Mouse (Mus musculus) forebrain, embryonic 16.5 days (tissue): ENCODE results near the gene Stx17. TPM values are rescaled to one million over a fixed set of nuclear protein-coding genes. Genes with fewer than 3 reads are reported as not detected.

Experiments
- ATAC-seq: fragments of 200-750 bp; cut with Nextera tagmentation; 2 replicates; pipeline ENCODE4 v1.8.0; 2017; ENCODE audit warnings: mild to moderate bottlenecking, moderate library complexity
- H3K27ac ChIP-seq: fragments of 300-500 bp; sonication (generic); 2 replicates; pipeline ENCODE4 v1.5.1; 2014; ENCODE audit warnings: low read length, control low read depth
- H3K27me3 ChIP-seq: fragments of 300-500 bp; sonication (generic); replicated peaks from 2 replicates; pipeline ENCODE4 v1.6.1; 2014; ENCODE audit warnings: low read length; ENCODE audit not compliant: control insufficient read depth, insufficient read depth
- H3K36me3 ChIP-seq: fragments of 300-500 bp; sonication (generic); 2 replicates; pipeline ENCODE4 v1.6.1; 2014; ENCODE audit not compliant: control insufficient read depth, insufficient read depth
- H3K4me1 ChIP-seq: fragments of 300-500 bp; sonication (generic); replicated peaks from 2 replicates; pipeline ENCODE4 v1.6.1; 2014; ENCODE audit warnings: low read length; ENCODE audit not compliant: control insufficient read depth, insufficient read depth
- H3K4me2 ChIP-seq: fragments of 300-500 bp; sonication (generic); 2 replicates; pipeline ENCODE4 v1.6.1; 2014; ENCODE audit warnings: mild to moderate bottlenecking, low read length, control low read depth
- H3K4me3 ChIP-seq: fragments of 300-500 bp; sonication (generic); replicated peaks from 2 replicates; pipeline ENCODE4 v1.5.1; 2014; ENCODE audit warnings: mild to moderate bottlenecking, low read length, control low read depth
- H3K9ac ChIP-seq: fragments of 300-500 bp; sonication (generic); replicated peaks from 2 replicates; pipeline ENCODE4 v1.6.1; 2014; ENCODE audit warnings: low read depth, low read length, control low read depth
- H3K9me3 ChIP-seq: fragments of 300-500 bp; sonication (generic); 2 replicates; pipeline ENCODE4 v1.6.1; 2016; ENCODE audit warnings: low read length; ENCODE audit not compliant: control insufficient read depth
- WGBS: fragments of 180-500 bp; shearing (Covaris S2); extraction: QIAGEN DNeasy Blood & Tissue Kit; methylation state at CpG from one replicate; pipeline ENCODE4 v1.1.7; 2014; 5-methylcytosine and 5-hydroxymethylcytosine counted together
- polyA plus RNA-seq: library from polyadenylated mRNA; unstranded; fragments of >200 nt; fragmentation: Nextera tagmentation; extraction: Ambion mirVana; gene quantifications from 2 replicates; pipeline ENCODE4 v1.2.1, GENCODE M21; 2015

Gene Stx17
- polyA plus RNA-seq, 1 experiment from 2014 or later: 21.2 TPM

DNA sequence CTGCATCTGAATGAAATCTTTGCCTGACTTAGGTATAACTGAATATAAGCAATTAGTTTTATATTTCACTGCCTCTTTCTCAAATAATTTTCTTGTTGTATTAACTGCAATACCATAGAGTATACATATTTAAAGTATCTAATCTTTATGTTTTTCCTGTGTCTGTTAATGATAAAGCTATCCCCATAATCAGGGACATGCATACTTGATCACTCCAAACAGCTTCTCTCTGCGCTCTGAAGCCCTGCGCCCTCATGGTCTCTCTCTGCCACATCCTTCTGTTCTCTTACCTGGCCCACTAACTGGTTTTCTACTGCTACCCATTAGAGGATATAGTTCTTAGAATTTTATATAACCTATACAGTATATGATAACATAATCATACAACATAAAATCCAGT, 24.8 kb downstream of the Stx17 start:
- Histone ChIP-seq H3K4me2 (no peak overlapping the region), H3K4me1 (no peaks in the 10 kb centered on the region), H3K27me3 (no peaks in the 10 kb centered on the region), H3K9ac (no peak overlapping the region), H3K27ac (no peak overlapping the region), H3K36me3 (no peaks in the 10 kb centered on the region), H3K9me3 (no peaks in the 10 kb centered on the region), H3K4me3 (no peak overlapping the region)
- 94% methylated on average over 2 of the region's 2 CpGs for WGBS
- no peak for ATAC-seq

DNA sequence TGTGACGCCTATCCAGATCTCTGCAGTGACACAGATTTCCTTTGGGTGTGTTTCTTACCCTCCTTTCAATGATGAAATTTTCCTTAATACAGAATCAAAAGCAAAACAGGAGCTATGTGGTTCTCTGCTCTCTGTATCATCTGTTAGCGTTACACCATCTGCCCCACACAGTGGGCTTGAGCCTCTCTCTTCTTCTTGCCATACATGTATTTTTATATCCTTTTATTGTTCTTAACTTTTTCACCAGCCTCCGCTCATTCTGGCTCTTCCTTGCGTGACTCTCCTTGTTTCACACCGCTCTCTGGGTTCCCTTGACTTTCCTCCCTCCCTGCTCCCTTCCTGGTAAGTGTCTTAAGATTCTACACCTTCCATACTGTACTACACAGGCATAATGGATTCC, 28.5 kb downstream of the Stx17 start:
- no peak overlapping the region for H3K27ac ChIP-seq
- no peaks in the 10 kb centered on the region for H3K9me3 ChIP-seq
- no peak overlapping the region for H3K4me3 ChIP-seq
- 90% methylated on average over 5 of the region's 5 CpGs for WGBS
- ATAC-seq: no peak
- no peaks in the 10 kb centered on the region for H3K4me1 ChIP-seq
- no peaks in the 10 kb centered on the region for H3K36me3 ChIP-seq
- no peak overlapping the region for H3K4me2 ChIP-seq
- H3K9ac ChIP-seq: no peak overlapping the region
- H3K27me3 ChIP-seq: no peaks in the 10 kb centered on the region

DNA sequence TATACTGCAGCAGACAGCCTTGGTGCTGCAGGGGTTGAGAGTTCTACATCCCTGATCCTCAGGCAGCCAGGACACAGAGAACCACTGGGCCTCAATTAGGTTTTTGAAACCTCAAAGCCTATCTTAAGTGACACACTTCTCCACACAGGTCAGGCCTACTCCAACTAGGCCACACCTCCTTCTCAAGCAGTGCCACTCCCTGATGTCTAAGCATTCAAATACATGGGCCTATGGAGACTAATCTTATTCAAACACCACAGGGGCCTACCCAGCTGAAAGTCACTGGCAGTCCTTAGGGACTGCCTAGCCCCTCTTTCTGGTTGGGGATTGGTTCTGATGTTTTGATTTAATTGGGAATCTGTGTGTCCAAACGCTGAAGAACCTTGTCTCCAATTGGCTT, 31.1 kb downstream of the Stx17 start:
- H3K36me3 ChIP-seq: no peaks in the 10 kb centered on the region
- 71% methylated on average over 1 of the region's 1 CpGs for WGBS
- no peak for ATAC-seq
- no peak overlapping the region for H3K4me2 ChIP-seq
- H3K4me3 ChIP-seq: no peak overlapping the region
- no peaks in the 10 kb centered on the region for H3K27me3 ChIP-seq
- H3K27ac ChIP-seq: no peak overlapping the region
- no peaks in the 10 kb centered on the region for H3K4me1 ChIP-seq
- no peaks in the 10 kb centered on the region for H3K9me3 ChIP-seq
- H3K9ac ChIP-seq: no peak overlapping the region

DNA sequence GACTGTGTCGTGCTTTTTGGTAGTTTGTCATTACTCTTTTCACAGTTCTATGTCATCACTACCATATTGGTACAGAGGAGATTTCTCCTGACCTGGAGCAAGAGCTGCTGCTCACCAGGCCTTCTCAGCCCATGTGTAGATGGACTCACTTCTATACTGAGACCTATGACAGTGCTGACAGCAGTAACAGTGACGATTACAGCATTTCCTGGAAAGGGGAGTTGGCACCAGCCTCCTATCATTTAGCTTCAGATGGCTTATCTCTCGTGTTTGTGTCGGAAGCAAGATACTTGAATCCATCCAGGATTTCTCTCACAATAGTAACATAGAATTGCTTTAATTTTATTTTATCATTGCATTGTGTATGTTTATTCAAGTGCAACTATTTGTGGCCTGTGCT, 35.7 kb downstream of the Stx17 start:
- WGBS: 80% methylated on average over 4 of the region's 4 CpGs
- H3K9me3 ChIP-seq: no peaks in the 10 kb centered on the region
- no peak overlapping the region for H3K27ac ChIP-seq
- no peak for ATAC-seq
- H3K4me3 ChIP-seq: no peak overlapping the region
- H3K27me3 ChIP-seq: no peaks in the 10 kb centered on the region
- no peak overlapping the region for H3K4me2 ChIP-seq
- H3K4me1 ChIP-seq: no peaks in the 10 kb centered on the region
- H3K9ac ChIP-seq: no peak overlapping the region
- H3K36me3 ChIP-seq: no peaks in the 10 kb centered on the region

DNA sequence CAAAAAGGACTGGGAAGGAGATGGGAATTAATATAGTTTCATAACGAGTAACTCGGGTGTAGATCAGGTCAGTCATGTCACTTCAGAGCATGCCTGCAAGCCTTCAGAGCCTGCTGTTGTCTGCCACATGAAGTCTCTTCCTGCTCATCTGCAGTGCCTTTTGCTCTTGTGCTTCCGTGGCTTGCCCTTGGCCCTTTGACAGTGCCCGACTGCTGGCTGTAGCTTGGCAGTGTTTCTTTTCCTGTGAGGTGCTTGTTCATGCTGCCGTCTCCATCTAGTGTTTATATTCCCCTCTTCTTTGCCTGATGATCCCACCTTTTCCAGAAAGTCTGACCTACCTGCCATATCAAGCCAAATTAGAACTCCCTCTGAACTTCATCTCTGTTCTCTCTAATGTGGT, 39.1 kb downstream of the Stx17 start:
- no peak for ATAC-seq
- 81% methylated on average over 5 of the region's 5 CpGs for WGBS
- Histone ChIP-seq H3K4me1 (no peaks in the 10 kb centered on the region), H3K9me3 (no peaks in the 10 kb centered on the region), H3K27me3 (no peaks in the 10 kb centered on the region), H3K4me3 (no peak overlapping the region), H3K4me2 (no peak overlapping the region), H3K9ac (no peak overlapping the region), H3K27ac (no peak overlapping the region), H3K36me3 (no peaks in the 10 kb centered on the region)

DNA sequence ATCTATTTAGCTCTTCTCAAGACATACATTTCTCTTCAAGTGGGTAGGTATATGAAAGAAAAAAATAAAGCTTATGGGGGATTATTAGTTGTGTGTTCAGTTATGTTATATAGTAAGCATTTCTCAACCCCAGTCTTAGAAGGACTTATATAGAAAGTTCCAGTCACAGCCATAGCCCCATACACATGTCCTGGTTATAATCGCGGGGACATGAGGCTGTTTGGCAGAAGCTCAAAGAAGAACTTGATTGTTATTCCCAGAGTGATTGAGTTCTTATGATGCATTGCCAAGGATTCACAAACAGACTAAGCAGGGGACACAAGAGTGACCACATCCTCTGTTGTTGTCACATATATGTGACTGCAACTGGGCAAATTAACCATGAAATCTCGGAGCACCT, 51.0 kb downstream of the Stx17 start:
- no peak overlapping the region for H3K9ac ChIP-seq
- H3K9me3 ChIP-seq: no peaks in the 10 kb centered on the region
- H3K27ac ChIP-seq: no peak overlapping the region
- H3K4me2 ChIP-seq: no peak overlapping the region
- no peak for ATAC-seq
- 79% methylated on average over 3 of the region's 3 CpGs for WGBS
- H3K4me1 ChIP-seq: no peaks in the 10 kb centered on the region
- no peaks in the 10 kb centered on the region for H3K27me3 ChIP-seq
- no peak overlapping the region for H3K4me3 ChIP-seq
- H3K36me3 ChIP-seq: no peaks in the 10 kb centered on the region

DNA sequence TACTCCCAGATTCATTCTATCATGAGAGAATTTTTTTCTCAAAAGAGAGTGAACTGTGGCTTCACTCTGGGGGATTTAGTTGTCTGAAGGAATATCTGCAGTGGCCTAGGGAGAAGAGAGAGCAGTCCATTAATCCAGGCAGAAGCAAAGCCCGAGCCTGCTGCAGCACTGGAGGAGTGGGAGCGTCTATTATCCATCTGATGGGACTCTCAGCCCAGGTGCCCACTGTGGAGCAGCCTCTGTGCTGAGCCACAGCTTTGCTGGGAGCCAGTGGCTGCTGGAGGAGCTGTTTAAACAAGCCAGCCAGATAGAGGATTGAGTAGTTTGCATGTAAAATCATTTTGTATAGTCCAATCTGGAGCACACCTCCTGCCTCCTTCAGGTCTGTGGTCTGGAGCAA, 56.2 kb downstream of the Stx17 start:
- no peaks in the 10 kb centered on the region for H3K9me3 ChIP-seq
- H3K36me3 ChIP-seq: no peaks in the 10 kb centered on the region
- no peak overlapping the region for H3K4me2 ChIP-seq
- H3K9ac ChIP-seq: no peak overlapping the region
- H3K27ac ChIP-seq: no peak overlapping the region
- H3K4me3 ChIP-seq: no peak overlapping the region
- ATAC-seq: no peak
- H3K27me3 ChIP-seq: no peaks in the 10 kb centered on the region
- H3K4me1 ChIP-seq: no peaks in the 10 kb centered on the region
- 8% methylated on average over 2 of the region's 2 CpGs for WGBS

DNA sequence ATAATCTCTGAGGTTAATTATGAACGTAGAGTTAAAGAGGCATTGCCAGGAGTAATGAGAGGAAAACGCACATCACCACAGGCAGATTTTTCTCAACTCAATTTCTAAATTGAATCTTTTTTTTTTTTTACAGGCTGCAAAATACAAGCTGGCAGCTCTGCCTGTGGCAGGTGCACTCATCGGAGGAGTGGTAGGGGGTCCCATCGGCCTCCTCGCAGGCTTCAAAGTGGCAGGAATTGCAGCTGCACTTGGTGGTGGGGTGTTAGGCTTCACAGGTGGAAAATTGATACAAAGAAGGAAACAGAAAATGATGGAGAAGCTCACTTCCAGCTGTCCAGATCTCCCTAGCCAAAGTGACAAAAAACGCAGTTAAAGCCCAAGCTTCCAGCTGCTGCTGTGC, 56.7 kb downstream of the Stx17 start:
- Histone ChIP-seq H3K36me3 (no peaks in the 10 kb centered on the region), H3K4me3 (no peak overlapping the region), H3K27ac (no peak overlapping the region), H3K9ac (no peak overlapping the region), H3K4me1 (no peaks in the 10 kb centered on the region), H3K27me3 (no peaks in the 10 kb centered on the region), H3K4me2 (no peak overlapping the region), H3K9me3 (no peaks in the 10 kb centered on the region)
- peak; percentile 73; the same call in 1 of the 2 replicates for ATAC-seq
- WGBS: 41% methylated on average over 6 of the region's 6 CpGs

DNA sequence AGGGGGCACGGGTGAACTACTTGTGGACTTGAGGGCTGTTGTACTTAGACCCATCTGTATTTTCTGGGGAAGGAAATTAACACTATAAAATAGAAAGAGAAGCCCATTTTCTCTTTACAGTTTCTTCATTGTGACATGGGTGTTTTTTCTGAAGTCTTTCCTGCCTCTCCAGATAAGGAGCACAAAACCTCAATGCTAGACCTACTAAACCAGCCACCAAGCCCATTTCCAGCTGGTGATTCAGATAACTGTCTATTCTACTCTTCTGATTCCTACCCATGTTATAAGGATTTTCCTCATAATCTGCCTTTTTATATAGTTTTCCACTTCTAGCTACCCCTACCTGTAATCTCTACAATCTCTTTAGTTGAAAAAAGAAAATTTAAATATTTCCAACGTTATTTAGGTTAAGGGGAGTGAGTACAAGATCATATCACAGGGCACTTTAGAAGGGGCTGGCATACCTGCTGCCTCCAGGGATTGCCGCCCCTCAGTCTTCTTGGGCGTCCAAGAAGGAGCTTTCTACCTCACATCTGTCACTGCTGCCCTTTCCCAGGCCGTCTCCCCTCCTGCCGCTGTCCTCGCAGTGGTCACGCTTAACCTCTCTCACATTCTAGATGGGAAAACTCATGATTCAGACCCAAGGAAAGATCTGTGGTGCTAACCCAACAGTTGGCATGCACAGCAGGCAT, 57.5 kb downstream of the Stx17 start:
- H3K9me3 ChIP-seq: no peaks in the 10 kb centered on the region
- ATAC-seq: no peak
- H3K4me1 ChIP-seq: no peaks in the 10 kb centered on the region
- H3K9ac ChIP-seq: no peak overlapping the region
- WGBS: 92% methylated on average over 8 of the region's 8 CpGs
- no peak overlapping the region for H3K27ac ChIP-seq
- H3K27me3 ChIP-seq: no peaks in the 10 kb centered on the region
- no peak overlapping the region for H3K4me3 ChIP-seq
- H3K4me2 ChIP-seq: no peak overlapping the region
- no peaks in the 10 kb centered on the region for H3K36me3 ChIP-seq

DNA sequence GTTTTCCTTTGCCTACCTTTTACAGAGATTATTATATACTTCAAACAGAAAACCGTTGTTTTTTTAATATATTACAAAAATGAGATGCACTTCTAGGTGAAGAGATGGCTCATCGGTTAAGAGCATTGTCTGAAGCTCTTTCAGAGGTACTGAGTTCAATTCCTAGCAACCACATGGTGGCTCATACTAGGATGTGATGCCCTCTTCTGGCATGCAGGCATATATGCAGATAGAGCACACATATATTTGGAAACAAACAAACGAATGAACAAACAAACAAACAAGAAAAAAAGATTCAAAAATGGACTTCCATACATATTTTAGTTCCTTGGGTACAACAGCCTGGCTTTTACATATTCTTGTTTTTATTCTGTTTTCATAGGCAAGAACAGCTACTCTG, 73.2 kb downstream of the Stx17 start:
- no peaks in the 10 kb centered on the region for H3K27me3 ChIP-seq
- H3K9me3 ChIP-seq: no peaks in the 10 kb centered on the region
- H3K4me2 ChIP-seq: no peak overlapping the region
- WGBS: 90% methylated on average over 3 of the region's 3 CpGs
- no peak overlapping the region for H3K4me3 ChIP-seq
- no peaks in the 10 kb centered on the region for H3K4me1 ChIP-seq
- no peak for ATAC-seq
- H3K27ac ChIP-seq: no peak overlapping the region
- no peak overlapping the region for H3K9ac ChIP-seq
- H3K36me3 ChIP-seq: peaks cover 8% of the 10 kb centered on the region
